Mouse (Mus musculus) cerebral cortex, adult 2 months (tissue): Measurements from ENCODE around the gene Pkd1l2.

Experiments
- WGBS: fragments of 180-500 bp; shearing (Covaris S2); methylation state at CpG from one replicate; pipeline ENCODE4 v1.1.7; 2018; 5-methylcytosine and 5-hydroxymethylcytosine counted together

The Pkd1l2 gene

DNA sequence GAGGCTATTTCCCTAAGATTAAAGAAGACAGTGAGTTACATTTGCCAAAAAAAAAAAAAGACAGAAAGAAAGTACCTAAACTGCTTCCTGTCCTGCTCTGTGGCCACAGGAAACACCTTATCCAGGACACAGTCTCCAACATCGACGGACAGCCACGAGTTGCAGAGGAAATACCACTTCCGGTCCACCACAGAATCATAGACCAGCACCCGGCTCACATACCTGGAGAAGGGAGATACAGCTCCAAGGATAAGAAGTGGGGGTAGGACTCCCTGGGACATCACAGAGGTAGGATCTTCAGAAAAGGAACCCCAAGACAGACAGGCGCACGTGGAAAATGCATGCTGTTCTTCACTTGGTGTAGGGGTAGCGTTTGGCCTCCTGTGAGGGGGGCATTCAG, 49.6 kb downstream of the Pkd1l2 start:
- WGBS: 81% methylated on average over 8 of the region's 8 CpGs

DNA sequence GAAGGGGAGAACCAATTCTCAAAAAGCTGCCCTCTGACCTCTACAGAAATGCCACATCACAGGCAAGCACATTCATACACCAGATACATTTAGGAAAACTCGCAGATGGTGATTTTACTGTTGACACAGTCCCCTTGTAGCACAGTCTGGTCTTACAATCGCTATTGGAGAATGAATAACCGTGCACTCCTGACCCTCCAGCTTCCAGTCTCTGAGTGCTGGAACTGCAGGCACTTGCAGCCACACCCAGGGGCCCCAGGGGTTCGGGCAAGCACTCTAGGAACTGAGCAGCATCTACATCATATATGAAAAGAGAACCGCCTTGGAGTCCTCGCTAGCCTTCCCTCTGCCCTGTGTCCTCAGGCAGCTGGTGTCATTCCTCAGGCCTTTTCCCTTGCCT, 50.8 kb downstream of the Pkd1l2 start:
- WGBS: 80% methylated on average over 6 of the region's 6 CpGs

DNA sequence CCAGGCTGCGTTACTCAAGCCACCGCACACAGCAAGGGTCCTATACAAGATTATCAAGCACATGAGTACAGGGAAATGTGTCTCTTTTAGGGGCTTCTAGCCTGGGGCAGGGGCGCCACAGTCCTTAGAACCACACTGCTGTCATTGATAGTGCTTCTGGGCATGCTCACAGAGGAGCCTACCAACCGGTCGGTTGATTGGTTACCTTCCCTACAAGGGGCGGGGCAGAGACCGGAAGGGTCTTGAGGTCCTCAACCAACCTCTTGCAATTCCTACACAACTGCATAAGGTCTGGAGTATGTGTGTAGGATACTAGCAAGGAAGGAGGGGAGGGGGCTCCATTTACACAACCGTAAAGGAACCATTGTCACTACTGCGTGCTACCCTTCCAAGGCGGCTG, 53.6 kb downstream of the Pkd1l2 start:
- 94% methylated on average over 10 of the region's 10 CpGs for WGBS

DNA sequence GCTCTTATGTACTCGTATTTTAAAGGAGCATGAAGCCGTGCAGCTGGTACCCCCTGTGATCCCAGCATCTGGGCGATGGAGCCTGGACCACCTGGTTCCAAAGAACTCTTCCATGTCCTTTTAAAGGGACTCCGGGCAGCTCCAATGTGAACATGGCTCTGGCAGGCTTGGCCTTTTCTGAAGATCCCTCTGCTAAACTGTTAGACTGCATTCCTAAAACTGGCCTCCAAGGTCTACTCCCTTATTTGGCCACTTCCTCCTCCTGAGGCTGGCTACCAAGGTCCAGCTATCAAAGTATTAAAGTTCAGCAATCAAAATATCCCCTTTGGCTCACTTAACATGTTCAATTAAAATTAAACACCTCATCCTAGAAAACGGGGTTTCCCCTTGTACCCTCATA, 54.6 kb downstream of the Pkd1l2 start:
- WGBS: 91% methylated on average over 5 of the region's 5 CpGs

- 49% methylated on average over 1 of the region's 1 CpGs for WGBS
Measured at GRCm38 (mm10) chr8:117022297-117022993, 59.8 kb downstream of the Pkd1l2 start.

- WGBS: 65% methylated on average over 18 of the region's 18 CpGs
Measured at GRCm38 (mm10) chr8:117019323-117020275, 62.6 kb downstream of the Pkd1l2 start.

DNA sequence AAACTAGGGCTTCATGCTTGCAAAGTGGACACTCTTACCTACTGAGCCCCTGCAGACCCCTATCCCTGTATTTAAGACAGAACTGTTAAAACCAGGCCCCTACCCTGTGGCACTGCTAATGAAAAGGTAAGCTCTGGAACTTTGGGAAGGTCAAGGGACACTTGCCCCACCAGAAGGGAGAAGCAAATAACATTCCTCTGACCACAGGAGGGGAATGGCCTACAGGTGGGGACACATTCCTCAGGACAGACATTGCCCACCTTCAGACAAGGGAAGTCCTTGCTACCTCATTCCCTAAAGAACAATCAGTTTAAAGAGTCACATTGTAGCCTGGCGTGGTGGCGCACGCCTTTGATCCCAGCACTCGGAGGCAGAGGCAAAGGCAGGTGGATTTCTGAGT, 64.4 kb downstream of the Pkd1l2 start:
- WGBS: 93% methylated on average over 4 of the region's 4 CpGs

DNA sequence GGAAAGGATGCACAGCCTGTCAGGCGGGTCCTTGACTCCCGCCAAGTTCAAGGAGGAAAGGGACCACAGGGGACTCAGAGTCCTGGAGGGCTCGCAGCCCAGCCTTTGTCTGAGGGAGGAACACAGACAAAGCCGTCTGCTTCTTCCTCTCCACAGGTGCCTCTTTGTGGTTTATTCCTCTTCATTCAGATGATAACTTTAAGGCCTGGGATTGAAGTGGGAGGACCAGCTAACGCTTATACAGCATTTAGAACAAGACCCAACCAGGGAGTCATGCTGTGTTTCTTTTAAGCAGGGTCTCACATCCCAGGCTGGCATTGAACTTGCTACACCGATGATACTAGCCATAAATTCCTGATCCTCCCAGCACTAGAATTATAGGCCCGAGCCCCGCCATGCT, 65.2 kb downstream of the Pkd1l2 start:
- WGBS: 65% methylated on average over 8 of the region's 8 CpGs

- WGBS: 70% methylated on average over 4 of the region's 4 CpGs
Measured at GRCm38 (mm10) chr8:117015670-117016069, 66.6 kb downstream of the Pkd1l2 start.

GRCm38 (mm10) chr8:117011366-117011765, 70.9 kb downstream of the Pkd1l2 start:
- 92% methylated on average over 9 of the region's 9 CpGs for WGBS

- 56% methylated on average over 11 of the region's 11 CpGs for WGBS
Measured at GRCm38 (mm10) chr8:116994016-116994716, 88.1 kb downstream of the Pkd1l2 start.

- under 1% methylated on average over 56 of the region's 56 CpGs for WGBS
Measured at GRCm38 (mm10) chr8:116993095-116993867, 89.0 kb downstream of the Pkd1l2 start, which contains the start of gene Gcsh. Gcsh (minus strand) TSS chr8:116993537.

DNA sequence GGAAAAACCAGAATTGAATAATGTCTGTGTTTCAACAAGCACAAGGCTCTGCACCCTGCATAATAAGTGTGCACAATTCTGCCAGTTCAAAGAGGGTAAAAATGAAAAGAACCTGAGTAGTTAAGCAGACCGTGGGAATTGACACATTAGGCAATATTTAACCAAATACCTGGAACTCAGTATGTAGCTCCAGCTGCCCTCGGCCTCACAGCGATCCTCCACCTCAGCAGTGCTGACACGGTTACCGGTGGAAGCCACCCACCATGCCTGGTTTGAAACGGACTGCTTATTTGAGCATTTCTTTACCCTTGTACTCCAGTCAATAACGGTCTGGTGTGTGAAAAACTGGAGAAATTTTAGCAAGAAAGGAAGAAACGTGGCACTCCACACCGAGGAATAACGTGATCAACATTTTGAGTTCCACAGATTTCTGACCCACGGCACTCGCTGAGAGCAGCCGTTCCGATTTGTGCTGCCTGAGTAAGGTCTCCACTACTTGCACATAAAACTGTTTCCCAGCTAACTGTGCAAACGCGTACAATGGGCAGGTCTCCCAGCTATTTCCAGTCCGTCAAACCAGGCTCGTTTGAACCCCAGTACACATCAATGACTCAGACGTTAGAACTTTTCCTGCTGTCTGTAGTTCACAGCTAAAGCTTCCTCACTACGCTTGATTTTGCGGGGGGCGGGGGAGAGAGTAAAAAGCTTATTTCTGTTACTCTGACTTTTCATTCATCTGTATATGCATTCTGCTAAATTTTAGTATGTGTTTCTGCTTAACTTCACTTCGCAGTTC, 89.9 kb downstream of the Pkd1l2 start:
- 5% methylated on average over 23 of the region's 23 CpGs for WGBS

DNA sequence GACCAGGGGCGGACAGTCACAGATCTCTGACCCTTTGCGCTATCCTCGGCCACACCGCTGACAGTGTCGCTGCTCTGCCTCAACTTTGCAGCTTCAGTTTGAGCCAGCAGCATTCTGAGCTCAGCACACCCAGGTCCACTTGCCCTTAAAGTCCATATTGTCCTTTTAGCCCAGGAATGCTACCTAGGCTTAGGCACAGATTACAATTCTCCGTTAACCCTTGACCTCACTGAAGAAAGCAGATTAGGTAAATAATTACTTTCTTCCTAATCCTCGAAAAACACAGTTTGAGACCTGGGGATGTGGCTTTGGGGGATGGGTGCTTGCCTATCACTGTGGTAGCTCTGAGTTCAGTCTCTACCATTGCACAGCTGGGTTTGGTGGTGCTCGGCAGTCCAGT, 91.0 kb downstream of the Pkd1l2 start:
- WGBS: 90% methylated on average over 8 of the region's 8 CpGs

GRCm38 (mm10) chr8:116989842-116990241, 92.4 kb downstream of the Pkd1l2 start:
- 94% methylated on average over 3 of the region's 3 CpGs for WGBS

DNA sequence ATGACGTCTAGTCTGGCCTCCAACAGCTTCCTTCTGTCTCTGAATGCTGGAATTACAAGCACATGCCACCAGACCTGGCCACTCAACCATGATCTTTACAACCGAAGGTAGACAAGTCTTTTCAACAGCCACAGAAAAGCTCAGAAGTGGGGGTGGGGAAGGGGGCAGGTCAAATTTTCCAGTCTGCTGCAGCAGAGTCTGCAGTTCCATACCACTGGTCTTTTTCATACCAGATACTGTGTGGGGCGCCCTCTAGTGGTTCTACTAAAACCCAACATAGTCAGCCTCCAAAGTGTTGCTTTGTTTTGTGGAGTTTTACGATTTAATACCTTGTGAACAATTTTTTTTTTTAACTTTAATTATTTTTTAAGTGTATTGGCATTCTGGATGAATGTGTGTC, 102.1 kb downstream of the Pkd1l2 start:
- 9% methylated on average over 4 of the region's 4 CpGs for WGBS

DNA sequence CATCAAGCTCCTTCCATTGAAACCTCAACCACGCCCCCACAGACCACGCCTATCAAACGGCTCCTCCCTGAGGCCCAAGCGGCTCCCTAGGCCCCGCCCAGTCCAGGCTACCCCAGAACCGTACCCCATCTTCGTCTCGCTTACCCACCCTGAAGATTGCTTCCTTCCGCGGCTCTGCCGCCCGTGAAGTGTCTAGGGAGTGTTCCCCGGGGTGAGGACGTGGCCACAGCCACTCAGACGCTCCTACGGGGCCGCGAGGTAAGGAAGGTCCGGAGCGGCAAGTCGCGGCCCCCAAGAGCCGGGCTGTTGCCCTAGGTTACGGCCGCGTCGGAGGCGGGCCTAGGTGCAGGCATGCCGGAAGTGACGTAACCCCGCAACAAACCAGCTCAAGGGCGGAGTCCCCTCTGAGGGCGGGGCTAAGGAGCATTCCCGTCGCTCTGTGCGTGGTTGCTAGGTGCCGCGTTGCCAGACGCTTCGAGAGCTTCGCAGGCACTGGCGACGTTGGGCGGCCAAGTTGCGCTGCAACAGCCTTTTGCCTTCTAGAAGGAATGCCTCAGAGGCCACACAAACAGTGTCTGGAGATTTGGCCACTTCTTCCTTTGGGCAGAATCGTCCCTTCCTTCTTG, 103.5 kb downstream of the Pkd1l2 start, which contains the start of gene 1700030J22Rik:
TSS of gene 1700030J22Rik (minus strand) at position 329 of the 626 bp plus-strand sequence.
- WGBS: under 1% methylated on average over 46 of the region's 46 CpGs

DNA sequence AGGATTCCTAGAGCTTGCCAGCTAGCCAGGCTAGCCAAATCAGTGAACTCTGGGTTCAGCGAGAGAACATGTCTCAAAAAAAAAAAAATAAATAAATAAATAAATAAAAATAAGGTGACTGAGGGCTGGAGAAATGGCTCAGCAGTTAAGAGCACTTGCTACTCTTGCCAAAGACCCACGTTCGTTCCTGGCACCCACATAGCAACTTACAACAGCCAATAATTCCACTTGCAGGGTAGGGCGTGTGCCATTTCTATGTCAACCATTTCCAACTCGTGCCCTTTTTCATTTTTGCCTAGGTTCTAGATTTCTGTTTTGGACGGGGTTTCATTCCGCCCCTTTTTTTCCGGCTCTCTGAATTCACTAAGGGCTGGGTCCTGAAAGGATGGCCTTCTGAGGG, 104.2 kb downstream of the Pkd1l2 start:
- WGBS: 17% methylated on average over 8 of the region's 8 CpGs

DNA sequence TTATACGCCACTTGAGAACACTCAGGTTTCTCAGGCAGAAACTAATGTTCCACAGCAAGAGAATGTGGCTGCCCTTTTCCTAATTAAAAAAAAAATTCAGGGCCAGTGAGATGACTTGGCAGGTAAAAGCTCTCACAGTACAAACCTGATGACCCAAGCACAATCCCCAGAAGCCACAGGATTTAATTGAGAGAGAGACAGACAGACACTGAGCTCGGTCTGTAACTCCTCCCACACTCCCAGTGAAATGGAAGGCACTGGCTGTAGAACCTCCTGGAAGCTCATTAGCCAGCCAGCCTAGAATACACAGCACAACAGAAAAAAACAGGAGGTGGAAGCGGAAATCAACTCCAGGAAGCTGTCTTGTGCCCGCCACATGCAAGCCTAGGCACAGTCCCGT, 106.6 kb downstream of the Pkd1l2 start:
- WGBS: 65% methylated on average over 5 of the region's 5 CpGs

GRCm38 (mm10) chr8:116975066-116975465, 107.2 kb downstream of the Pkd1l2 start:
- WGBS: 59% methylated on average over 5 of the region's 5 CpGs
